Mouse (Mus musculus): ENCODE results near the gene Chmp1a. TPM values are rescaled to one million over a fixed set of nuclear protein-coding genes. Genes with fewer than 3 reads are reported as not detected.

Chmp1a gene
- polyA plus RNA-seq, 1 experiment, result 114 TPM

DNA sequence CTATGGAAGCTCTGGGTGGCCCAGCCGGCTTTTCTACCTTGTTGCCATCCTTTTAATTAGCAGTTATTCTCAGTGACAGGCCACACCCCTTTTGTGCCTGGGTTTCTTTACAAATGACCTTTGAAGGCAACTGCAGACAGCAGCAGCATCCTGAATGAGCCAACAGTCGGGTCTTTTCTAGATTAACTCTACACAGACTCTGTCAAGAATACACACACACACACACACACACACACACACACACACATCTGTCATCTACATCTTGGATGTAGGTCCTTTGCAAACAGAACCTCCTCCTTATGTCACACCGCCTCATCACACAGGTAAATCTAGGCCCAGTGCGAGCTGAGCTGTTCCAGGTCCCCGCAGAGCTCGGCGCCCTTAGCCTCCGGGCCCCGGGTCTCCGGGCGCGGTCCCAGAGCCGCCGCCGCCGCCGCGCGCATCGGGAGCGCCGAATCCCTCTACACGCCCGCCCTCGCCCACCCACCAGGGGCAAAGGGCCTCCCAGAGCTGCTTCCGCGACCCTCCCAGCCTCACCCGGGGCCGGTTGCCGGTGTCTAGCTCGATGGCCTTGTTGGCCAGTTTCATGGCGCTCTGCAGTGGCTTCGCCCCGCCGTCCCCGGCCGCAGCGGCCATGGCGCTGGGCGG, 41.0 kb upstream of the Chmp1a start:
- Histone ChIP-seq H3K4me3 (peak overlapping the region; percentile 58), H3K4me2 (ENCODE audit: low read depth) (peak overlapping the region; percentile 76)

DNA sequence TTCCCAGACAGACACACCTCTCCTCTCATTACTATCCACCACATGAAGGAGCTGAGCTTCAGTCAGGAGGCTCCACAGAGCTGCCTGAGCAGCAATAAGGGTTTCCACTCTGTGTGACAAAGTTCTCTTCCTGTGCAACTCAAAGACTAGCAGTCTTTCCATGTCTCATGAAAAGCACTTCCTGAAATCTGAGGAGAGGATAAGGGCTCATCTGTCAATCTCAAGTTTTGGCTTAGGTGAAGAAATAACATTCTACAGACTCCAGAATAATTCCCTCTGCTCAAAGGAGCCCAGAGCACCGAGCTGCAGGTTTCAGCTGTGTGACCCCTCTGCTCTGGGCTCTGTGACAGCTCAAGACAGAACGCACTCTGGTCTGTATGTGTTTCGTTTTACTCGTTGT, 40.4 kb upstream of the Chmp1a start:
- no peak for TF ChIP-seq POLR2A (IDR thresholded peaks at IDR 0.05; ENCODE audit: insufficient read length, low read depth)
- TF ChIP-seq TCF12 (IDR thresholded peaks at IDR 0.05; ENCODE audit: insufficient read depth, poor library complexity, severe bottlenecking), result no peak
- TF ChIP-seq SRF (IDR thresholded peaks at IDR 0.05; ENCODE audit: control insufficient read depth, insufficient read length, low read depth), result no peak
- TF ChIP-seq TCF3 (IDR thresholded peaks at IDR 0.05; ENCODE audit: insufficient read length, low read depth), result no peak
- TF ChIP-seq MYOG (IDR thresholded peaks at IDR 0.05; ENCODE audit: control insufficient read depth in 1 of 3, insufficient read depth in 1 of 3, insufficient read length in 2 of 3, low read depth in 2 of 3), result no peak
- TF ChIP-seq POLR2AphosphoS2 (IDR thresholded peaks at IDR 0.05; ENCODE audit: insufficient read length, low read depth), result no peak
- no peak for TF ChIP-seq MYOD1 (IDR thresholded peaks at IDR 0.05; ENCODE audit: control insufficient read depth in 1 of 3, insufficient read length in 2 of 3, low read depth in 2 of 3)
- TF ChIP-seq CEBPB (IDR thresholded peaks at IDR 0.05; ENCODE audit: insufficient read depth, poor library complexity, severe bottlenecking), result no peak
- TF ChIP-seq MAX (IDR thresholded peaks at IDR 0.05; ENCODE audit: low read depth), result no peak
- Histone ChIP-seq H3ac (ENCODE audit: control insufficient read depth, insufficient read length) (no peak overlapping the region), H3K27me3 (ENCODE audit: control insufficient read depth, insufficient read depth, insufficient read length) (no peaks in the 10 kb centered on the region), H3K4me2 (ENCODE audit: low read depth) (peak overlapping the region; percentile 76), H3K4me3 (peak overlapping the region; percentile 58), H3K79me2 (ENCODE audit: control insufficient read depth, insufficient read depth) (peaks cover 23% of the 10 kb centered on the region), H3K36me3 (ENCODE audit: control insufficient read depth, insufficient read depth) (no peaks in the 10 kb centered on the region)

More for the DNA sequence above, 41.0 kb upstream of the Chmp1a start:
- Histone ChIP-seq H3K79me2 (ENCODE audit: control insufficient read depth, insufficient read depth) (peaks cover 23% of the 10 kb centered on the region), H3K27me3 (ENCODE audit: control insufficient read depth, insufficient read depth, insufficient read length) (no peaks in the 10 kb centered on the region), H3K36me3 (ENCODE audit: control insufficient read depth, insufficient read depth) (no peaks in the 10 kb centered on the region), H3ac (ENCODE audit: control insufficient read depth, insufficient read length) (peak overlapping the region; percentile 60)
- TF ChIP-seq POLR2AphosphoS2 (IDR thresholded peaks at IDR 0.05; ENCODE audit: insufficient read length, low read depth) (no peak), POLR2A (IDR thresholded peaks at IDR 0.05; ENCODE audit: insufficient read length, low read depth) (peak; percentile 62)

- TF ChIP-seq CEBPB (IDR thresholded peaks at IDR 0.05; ENCODE audit: insufficient read depth, poor library complexity, severe bottlenecking) (no peak), E2F4 (IDR thresholded peaks at IDR 0.05; ENCODE audit: insufficient read depth) (no peak), MYOD1 (IDR thresholded peaks at IDR 0.05; ENCODE audit: control insufficient read depth in 1 of 3, insufficient read length in 2 of 3, low read depth in 2 of 3) (no peak), MYOG (IDR thresholded peaks at IDR 0.05; ENCODE audit: control insufficient read depth in 1 of 3, insufficient read depth in 1 of 3, insufficient read length in 2 of 3, low read depth in 2 of 3) (no peak), TCF12 (IDR thresholded peaks at IDR 0.05; ENCODE audit: insufficient read depth, poor library complexity, severe bottlenecking) (no peak), POLR2A (IDR thresholded peaks at IDR 0.05; ENCODE audit: insufficient read length, low read depth) (no peak), TCF3 (IDR thresholded peaks at IDR 0.05; ENCODE audit: insufficient read length, low read depth) (no peak), SRF (IDR thresholded peaks at IDR 0.05; ENCODE audit: control insufficient read depth, insufficient read length, low read depth) (no peak)
- Histone ChIP-seq H3K79me2 (ENCODE audit: control insufficient read depth, insufficient read depth) (peaks cover 22% of the 10 kb centered on the region), H3K4me2 (ENCODE audit: low read depth) (no peak overlapping the region), H3K4me3 (no peak overlapping the region), H3ac (ENCODE audit: control insufficient read depth, insufficient read length) (no peak overlapping the region), H3K27me3 (ENCODE audit: control insufficient read depth, insufficient read depth, insufficient read length) (no peaks in the 10 kb centered on the region), H3K36me3 (ENCODE audit: control insufficient read depth, insufficient read depth) (no peaks in the 10 kb centered on the region)
Observed at GRCm38 (mm10) chr8:123250940-123251339, 38.4 kb upstream of the Chmp1a start.

- Histone ChIP-seq H3K36me3 (ENCODE audit: control insufficient read depth, insufficient read depth) (no peaks in the 10 kb centered on the region), H3K79me2 (ENCODE audit: control insufficient read depth, insufficient read depth) (peaks cover 9% of the 10 kb centered on the region), H3K4me3 (no peak overlapping the region), H3K4me2 (ENCODE audit: low read depth) (no peak overlapping the region), H3ac (ENCODE audit: control insufficient read depth, insufficient read length) (no peak overlapping the region), H3K27me3 (ENCODE audit: control insufficient read depth, insufficient read depth, insufficient read length) (no peaks in the 10 kb centered on the region)
- TF ChIP-seq CEBPB (IDR thresholded peaks at IDR 0.05; ENCODE audit: insufficient read depth, poor library complexity, severe bottlenecking) (no peak), REST (IDR thresholded peaks at IDR 0.05; ENCODE audit: insufficient read depth, insufficient read length) (no peak), MYOD1 (IDR thresholded peaks at IDR 0.05; ENCODE audit: control insufficient read depth in 1 of 3, insufficient read length in 2 of 3, low read depth in 2 of 3) (no peak), POLR2A (IDR thresholded peaks at IDR 0.05; ENCODE audit: insufficient read length, low read depth) (no peak), USF1 (IDR thresholded peaks at IDR 0.05; ENCODE audit: low read depth) (no peak), E2F4 (IDR thresholded peaks at IDR 0.05; ENCODE audit: insufficient read depth) (no peak)
Observed at GRCm38 (mm10) chr8:123248596-123248995, 36.0 kb upstream of the Chmp1a start.

DNA sequence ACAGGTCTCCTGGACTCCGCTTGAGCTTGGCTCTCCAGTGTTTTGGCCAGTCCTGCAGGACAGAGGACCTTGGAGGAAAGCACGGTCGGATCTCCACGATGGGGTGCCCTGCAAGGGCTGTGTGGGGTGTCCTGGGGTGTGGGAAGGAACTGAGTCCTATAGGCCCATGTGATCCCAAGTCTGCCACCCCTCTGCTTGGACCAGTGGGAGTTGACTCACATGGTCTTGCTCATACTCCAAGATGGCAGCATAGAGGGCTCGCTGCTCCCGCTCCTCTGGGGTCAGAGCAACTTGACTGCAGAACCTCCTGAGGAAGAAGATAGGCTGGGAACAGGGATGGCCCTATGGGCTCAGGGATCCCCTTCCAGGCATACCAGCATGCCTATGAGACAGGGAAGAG, 35.2 kb upstream of the Chmp1a start:
- H3K27me3 ChIP-seq (ENCODE audit: control insufficient read depth, insufficient read depth, insufficient read length), result no peaks in the 10 kb centered on the region
- no peak for TF ChIP-seq MYOG (IDR thresholded peaks at IDR 0.05; ENCODE audit: control insufficient read depth in 1 of 3, insufficient read depth in 1 of 3, insufficient read length in 2 of 3, low read depth in 2 of 3)
- no peak for TF ChIP-seq REST (IDR thresholded peaks at IDR 0.05; ENCODE audit: insufficient read depth, insufficient read length)
- TF ChIP-seq E2F4 (IDR thresholded peaks at IDR 0.05; ENCODE audit: insufficient read depth), result no peak
- no peak overlapping the region for H3ac ChIP-seq (ENCODE audit: control insufficient read depth, insufficient read length)
- H3K79me2 ChIP-seq (ENCODE audit: control insufficient read depth, insufficient read depth), result peaks cover under 1% of the 10 kb centered on the region
- H3K4me2 ChIP-seq (ENCODE audit: low read depth), result no peak overlapping the region
- H3K36me3 ChIP-seq (ENCODE audit: control insufficient read depth, insufficient read depth), result no peaks in the 10 kb centered on the region
- H3K4me3 ChIP-seq, result no peak overlapping the region

All from myocyte (in vitro differentiated cells).